Mouse (Mus musculus) adrenal gland, postnatal 10 days (tissue): ENCODE data around the gene Dnajb1. TPM values are rescaled to one million over a fixed set of nuclear protein-coding genes. Genes with fewer than 3 reads are reported as not detected.

ENCODE experiments used
- DNase-seq: peaks from one replicate; pipeline ENCODE4 v3.0.0; 2021; ENCODE audit warnings: mixed read lengths
- total RNA-seq, 2 experiments: library from RNA; stranded (reverse); gene quantifications; 2 replicates each; pipeline ENCODE4 v1.2.3; 2021

The Dnajb1 gene
- total RNA-seq, 2 experiments from 2014 or later, result 24.7 to 28.8 TPM

DNA sequence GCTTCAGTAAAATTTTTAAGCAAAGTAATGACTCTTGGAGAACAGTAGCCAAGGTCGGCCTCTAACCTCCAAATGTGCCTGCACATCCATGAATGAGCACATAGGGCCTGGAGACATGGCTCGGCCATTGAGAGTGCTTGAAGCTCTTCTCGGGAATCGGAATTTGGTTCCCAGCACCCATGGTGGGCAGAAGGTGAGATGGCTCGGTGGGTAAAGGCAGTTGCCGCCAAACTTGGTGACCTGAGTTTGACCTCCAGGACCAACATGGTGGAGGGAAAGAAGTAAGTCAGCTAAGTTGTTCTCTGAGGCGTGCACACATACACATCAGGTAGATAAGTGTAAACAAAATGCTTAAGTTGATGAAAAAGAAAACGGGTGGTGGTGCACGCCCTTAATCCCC, 48.0 kb downstream of the Dnajb1 start:
- DNase-seq, result no peak

DNA sequence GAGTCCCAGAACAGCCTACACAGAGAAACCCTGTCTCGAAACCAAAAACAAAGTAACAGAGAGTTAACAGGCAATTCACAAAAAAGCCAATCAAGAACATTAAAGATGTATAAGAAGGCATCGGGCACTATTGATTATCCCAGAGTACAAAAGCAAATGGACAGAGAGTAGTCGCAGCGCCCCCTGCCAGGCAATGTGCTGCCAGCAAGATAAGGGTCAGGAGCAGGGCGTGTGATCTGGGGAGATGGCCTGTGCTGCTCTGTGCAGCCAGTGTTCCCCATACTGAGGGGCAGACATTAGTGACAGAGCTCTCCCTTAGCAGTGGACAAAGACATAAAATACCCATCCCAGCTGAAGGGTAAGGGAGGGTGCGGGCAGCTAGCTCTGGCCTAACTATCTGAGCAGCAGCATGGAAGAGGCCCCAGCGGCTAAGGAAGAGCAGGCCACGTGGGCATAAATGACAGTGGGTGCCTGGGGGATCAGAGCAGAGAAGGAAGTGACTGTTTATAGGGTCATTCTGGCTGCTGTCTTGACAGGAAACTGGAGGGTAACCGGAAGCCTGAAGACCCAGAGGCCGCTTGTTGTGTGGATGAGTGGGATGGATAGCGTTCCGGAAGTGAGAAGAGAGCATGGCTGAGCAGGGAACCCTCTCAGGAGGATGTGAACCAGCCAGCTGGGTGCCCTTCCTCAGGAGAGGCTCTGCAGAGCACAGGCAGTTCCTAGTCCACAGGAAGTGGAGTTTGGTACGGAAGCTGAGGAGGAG, 48.7 kb downstream of the Dnajb1 start:
- peak; percentile 33 for DNase-seq

DNA sequence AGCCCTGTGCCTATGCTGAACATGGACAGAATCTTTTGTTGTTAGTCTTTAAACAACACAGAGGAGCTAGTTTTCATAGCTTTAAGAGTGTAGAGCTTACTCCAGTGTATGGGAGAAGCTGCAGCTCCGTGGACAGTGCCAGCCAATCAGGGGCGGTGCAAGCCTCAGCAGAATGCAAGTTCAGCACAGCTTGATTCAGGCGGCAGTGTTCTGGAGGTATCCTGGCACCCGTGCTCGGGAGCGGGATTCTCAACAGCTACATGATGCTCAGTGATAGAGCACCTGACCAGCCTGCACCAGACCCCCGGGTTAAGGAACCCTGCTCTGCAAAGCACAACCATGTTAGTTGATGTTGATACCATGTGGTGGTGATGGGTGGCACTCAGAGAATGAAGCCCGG, 52.6 kb downstream of the Dnajb1 start:
- no peak for DNase-seq

DNA sequence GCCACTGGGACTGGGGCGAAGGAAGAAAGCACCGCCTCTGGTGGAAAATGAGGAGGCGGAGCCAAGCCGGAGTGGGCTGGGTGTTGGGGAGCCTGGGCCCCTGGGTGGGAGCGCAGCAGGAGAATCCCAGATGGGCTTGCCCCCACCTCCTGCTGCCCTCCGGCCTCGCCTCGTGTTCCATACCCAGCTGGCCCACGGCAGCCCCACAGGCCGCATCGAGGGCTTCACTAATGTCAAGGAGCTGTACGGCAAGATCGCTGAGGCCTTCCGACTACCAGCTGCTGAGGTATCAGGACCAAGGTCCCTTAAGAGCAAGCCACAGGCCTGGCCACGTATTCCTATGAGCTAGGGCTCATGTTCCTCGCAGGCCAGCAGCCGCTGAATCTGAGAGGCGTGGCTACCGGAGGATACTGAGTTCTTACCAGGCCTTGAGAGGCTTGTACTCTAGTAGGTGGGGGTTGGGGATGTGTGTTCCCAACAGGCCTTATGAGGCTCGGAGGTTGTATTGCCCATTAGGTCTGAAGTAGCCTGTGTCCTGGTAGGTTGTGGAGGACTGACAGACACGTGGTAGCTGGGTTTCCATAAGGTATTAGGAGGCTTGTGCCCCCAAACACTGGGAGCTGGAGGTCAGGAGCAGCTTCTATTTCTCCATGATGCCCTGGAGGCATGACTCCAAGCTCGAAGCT, 53.1 kb downstream of the Dnajb1 start:
- DNase-seq, result peak; percentile 42

Other genes starting within 250 kb of the Dnajb1 start
- gene Clgn, start 218.3 kb upstream of the Dnajb1 start, total RNA-seq, result 1 to 10 TPM in 1 of 2 experiments, under 1 TPM in 1; 0.60 to 1.4 TPM
- 10 to 100 TPM; 58.0 to 62.4 TPM for gene Scoc, start 149.8 kb upstream of the Dnajb1 start, total RNA-seq
- gene Olfr370, start 72.4 kb upstream of the Dnajb1 start, total RNA-seq, result not detected
- gene Ndufb7, start 41.5 kb upstream of the Dnajb1 start, total RNA-seq, result 100 to 1,000 TPM; 340 to 396 TPM
- 100 to 1,000 TPM; 305 to 336 TPM for gene Tecr, start 222 bp upstream of the Dnajb1 start, total RNA-seq
- 10 to 100 TPM; 51.4 to 52.5 TPM for gene Gipc1, start 44.5 kb downstream of the Dnajb1 start, total RNA-seq
- gene Ptger1, start 58.5 kb downstream of the Dnajb1 start, total RNA-seq, result 1 to 10 TPM in 1 of 2 experiments, under 1 TPM in 1; 0.75 to 1.4 TPM
- 100 to 1,000 TPM; 130 to 163 TPM for gene Pkn1, start 91.0 kb downstream of the Dnajb1 start, total RNA-seq
- 10 to 100 TPM; 29.4 to 33.7 TPM for gene Ddx39, start 107.0 kb downstream of the Dnajb1 start, total RNA-seq
- 10 to 100 TPM; 53.8 to 63.0 TPM for gene Adgre5, start 133.1 kb downstream of the Dnajb1 start, total RNA-seq